Mouse (Mus musculus): ENCODE measurements around the gene Atp5g3.

Gene Atp5g3

DNA sequence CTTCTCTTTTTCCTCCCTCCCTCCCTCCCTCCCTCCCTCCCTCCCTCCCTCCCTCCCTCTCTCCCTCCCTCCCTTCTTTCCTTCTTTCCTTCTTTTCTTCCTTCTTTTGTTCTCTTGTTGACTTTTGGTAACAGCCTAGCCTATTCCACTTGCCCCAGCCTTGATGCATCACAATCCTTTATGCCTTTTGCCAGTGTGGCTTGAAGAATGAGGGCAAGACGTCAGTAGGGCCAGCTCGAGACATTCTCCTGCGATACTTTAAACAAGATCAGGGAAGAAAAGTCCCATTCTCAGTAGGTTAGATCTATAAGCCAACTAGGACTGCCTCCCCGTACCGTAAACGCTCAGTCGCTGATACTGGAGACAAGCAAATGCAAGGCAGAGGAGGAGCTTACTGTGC lies 29.3 kb upstream of the Atp5g3 start:
- peaks cover 17% of the 10 kb centered on the region for H3K4me1 ChIP-seq (replicated peaks; ENCODE audit: low read depth, low read length)

DNA sequence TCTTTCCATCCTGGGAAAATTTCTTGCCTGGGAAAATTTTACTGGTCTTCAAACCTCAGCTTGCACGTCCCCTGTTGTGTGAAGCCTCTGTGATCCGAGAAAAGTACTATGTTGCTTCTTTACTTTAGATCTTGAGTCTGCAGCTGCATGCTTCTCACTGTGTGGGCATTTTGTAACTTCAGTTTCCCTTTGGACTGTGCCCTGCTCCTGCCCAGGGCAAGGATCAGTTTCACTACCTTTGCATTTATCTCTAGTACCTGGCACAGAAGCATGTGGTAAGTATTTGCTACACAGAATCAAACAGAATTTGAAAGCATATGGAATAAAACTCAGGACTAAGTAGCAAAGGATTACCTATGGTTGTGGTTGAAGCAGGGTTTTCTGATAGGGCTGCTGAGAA lies 27.8 kb upstream of the Atp5g3 start:
- no peaks in the 10 kb centered on the region for H3K36me3 ChIP-seq (ENCODE audit: insufficient read depth, low read length)
- no peak overlapping the region for H3K4me3 ChIP-seq (replicated peaks; ENCODE audit: low read length)
- H3K27me3 ChIP-seq (ENCODE audit: insufficient read depth, low read length): peaks cover 3% of the 10 kb centered on the region; the same call in 1 of the 2 replicates
- H3K4me1 ChIP-seq (replicated peaks; ENCODE audit: low read depth, low read length): peaks cover 9% of the 10 kb centered on the region
- no peak for TF ChIP-seq NANOG (IDR thresholded peaks at IDR 0.05; ENCODE audit: borderline replicate concordance, low read length)
- no peak for TF ChIP-seq POU5F1 (IDR thresholded peaks at IDR 0.05; ENCODE audit: borderline replicate concordance, low read length)
- no peak for TF ChIP-seq CTCF (conservative IDR thresholded peaks at IDR 0.05; ENCODE audit: low read length)
- H3K9me3 ChIP-seq (ENCODE audit: low read length): peaks cover 14% of the 10 kb centered on the region

More for the DNA sequence above, 29.3 kb upstream of the Atp5g3 start:
- H3K4me3 ChIP-seq (replicated peaks; ENCODE audit: low read length): no peak overlapping the region
- H3K27me3 ChIP-seq (ENCODE audit: insufficient read depth, low read length): peaks cover 3% of the 10 kb centered on the region; the same call in 1 of the 2 replicates
- no peaks in the 10 kb centered on the region for H3K36me3 ChIP-seq (ENCODE audit: insufficient read depth, low read length)
- peaks cover 14% of the 10 kb centered on the region for H3K9me3 ChIP-seq (ENCODE audit: low read length)
- TF ChIP-seq CTCF (conservative IDR thresholded peaks at IDR 0.05; ENCODE audit: low read length): no peak
- TF ChIP-seq POU5F1 (IDR thresholded peaks at IDR 0.05; ENCODE audit: borderline replicate concordance, low read length): no peak
- no peak for TF ChIP-seq NANOG (IDR thresholded peaks at IDR 0.05; ENCODE audit: borderline replicate concordance, low read length)

DNA sequence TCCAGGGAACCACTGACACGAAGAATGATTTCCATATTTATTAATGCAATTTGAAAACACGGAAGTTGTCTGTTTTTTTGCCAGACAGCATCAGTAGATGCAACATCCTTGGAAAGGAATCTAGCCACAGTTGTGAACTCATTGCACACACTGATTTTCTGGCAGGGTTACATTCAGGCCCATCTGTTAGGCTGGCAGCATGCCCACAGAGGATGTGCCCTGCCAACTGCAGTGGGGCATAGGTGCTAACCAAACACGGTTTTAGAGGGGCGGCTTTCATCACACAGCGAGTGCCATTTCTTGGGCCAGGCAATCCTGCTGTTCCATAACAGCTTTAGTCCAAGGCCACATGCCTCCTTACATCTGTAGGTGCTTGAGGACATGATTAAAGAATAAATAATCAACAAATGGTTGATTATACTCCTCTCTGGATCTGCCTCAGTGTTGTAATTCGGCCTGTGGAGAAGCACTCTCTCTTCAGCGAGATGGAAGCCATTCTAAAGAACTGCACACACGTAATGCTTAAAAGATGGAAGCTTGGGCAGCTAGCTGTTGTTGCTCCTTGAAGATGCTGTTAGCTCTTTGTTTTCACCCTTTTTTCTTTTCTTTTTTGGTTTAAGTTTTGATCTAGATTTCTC lies 21.7 kb upstream of the Atp5g3 start:
- H3K4me1 ChIP-seq (replicated peaks; ENCODE audit: low read depth, low read length): no peaks in the 10 kb centered on the region
- no peaks in the 10 kb centered on the region; the same call in 1 of the 2 replicates for H3K27me3 ChIP-seq (ENCODE audit: insufficient read depth, low read length)
- no peak overlapping the region for H3K4me3 ChIP-seq (replicated peaks; ENCODE audit: low read length)
- TF ChIP-seq NANOG (IDR thresholded peaks at IDR 0.05; ENCODE audit: borderline replicate concordance, low read length): no peak
- TF ChIP-seq CTCF (conservative IDR thresholded peaks at IDR 0.05; ENCODE audit: low read length): no peak
- no peak for TF ChIP-seq POU5F1 (IDR thresholded peaks at IDR 0.05; ENCODE audit: borderline replicate concordance, low read length)
- no peaks in the 10 kb centered on the region for H3K36me3 ChIP-seq (ENCODE audit: insufficient read depth, low read length)
- H3K9me3 ChIP-seq (ENCODE audit: low read length): peaks cover 14% of the 10 kb centered on the region

DNA sequence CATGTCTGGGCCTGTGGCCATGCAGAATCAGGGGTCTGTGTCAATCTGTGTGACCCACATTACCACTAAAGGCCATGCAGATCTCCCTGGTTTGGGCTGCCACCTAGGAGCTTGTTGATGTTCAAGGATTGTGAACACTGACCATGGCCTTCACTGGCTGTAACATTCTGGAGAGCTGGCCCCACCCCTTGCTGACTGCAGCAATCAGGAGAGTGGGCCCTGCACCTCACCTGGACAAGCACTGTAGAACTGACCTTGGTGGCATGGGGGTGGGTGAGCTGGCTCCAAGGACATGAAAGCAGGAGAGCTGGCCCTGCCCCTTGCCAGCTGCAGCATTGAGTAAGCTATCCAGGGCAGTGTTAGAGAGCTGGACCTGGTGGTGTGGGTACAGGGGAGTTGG lies 16.6 kb upstream of the Atp5g3 start:
- no peaks in the 10 kb centered on the region for H3K9me3 ChIP-seq (ENCODE audit: low read length)
- TF ChIP-seq CTCF (conservative IDR thresholded peaks at IDR 0.05; ENCODE audit: low read length) (no peak), NANOG (IDR thresholded peaks at IDR 0.05; ENCODE audit: borderline replicate concordance, low read length) (no peak), POU5F1 (IDR thresholded peaks at IDR 0.05; ENCODE audit: borderline replicate concordance, low read length) (no peak)
- no peaks in the 10 kb centered on the region for H3K36me3 ChIP-seq (ENCODE audit: insufficient read depth, low read length)
- no peaks in the 10 kb centered on the region; the same call in 1 of the 2 replicates for H3K27me3 ChIP-seq (ENCODE audit: insufficient read depth, low read length)
- H3K4me1 ChIP-seq (replicated peaks; ENCODE audit: low read depth, low read length): peaks cover 4% of the 10 kb centered on the region; the same call in 1 of the 2 replicates
- H3K4me3 ChIP-seq (replicated peaks; ENCODE audit: low read length): no peak overlapping the region

DNA sequence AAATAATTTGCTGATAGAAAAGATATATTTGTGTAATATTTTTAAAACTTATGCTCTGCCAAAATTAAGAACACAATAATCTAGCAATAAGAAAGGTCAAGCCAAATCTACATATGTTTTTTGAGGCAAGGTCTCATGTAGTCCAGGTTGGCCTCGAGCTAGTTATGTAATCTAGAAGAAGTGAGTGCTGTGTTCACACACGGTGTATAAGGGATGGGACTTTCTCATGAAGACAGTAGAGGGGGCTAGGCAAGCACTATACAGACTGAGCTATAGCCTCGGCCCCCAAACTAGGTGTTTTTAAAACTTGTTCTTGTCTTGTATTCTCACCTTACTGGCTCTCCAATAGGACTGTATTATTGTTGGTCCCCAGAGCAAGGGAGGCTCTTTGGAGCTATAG lies 14.4 kb upstream of the Atp5g3 start:
- Histone ChIP-seq H3K9me3 (ENCODE audit: low read length) (no peaks in the 10 kb centered on the region), H3K4me1 (replicated peaks; ENCODE audit: low read depth, low read length) (peaks cover 4% of the 10 kb centered on the region; the same call in 1 of the 2 replicates), H3K36me3 (ENCODE audit: insufficient read depth, low read length) (no peaks in the 10 kb centered on the region), H3K4me3 (replicated peaks; ENCODE audit: low read length) (no peak overlapping the region), H3K27me3 (ENCODE audit: insufficient read depth, low read length) (no peaks in the 10 kb centered on the region)
- TF ChIP-seq CTCF (conservative IDR thresholded peaks at IDR 0.05; ENCODE audit: low read length) (no peak), NANOG (IDR thresholded peaks at IDR 0.05; ENCODE audit: borderline replicate concordance, low read length) (no peak), POU5F1 (IDR thresholded peaks at IDR 0.05; ENCODE audit: borderline replicate concordance, low read length) (no peak)

DNA sequence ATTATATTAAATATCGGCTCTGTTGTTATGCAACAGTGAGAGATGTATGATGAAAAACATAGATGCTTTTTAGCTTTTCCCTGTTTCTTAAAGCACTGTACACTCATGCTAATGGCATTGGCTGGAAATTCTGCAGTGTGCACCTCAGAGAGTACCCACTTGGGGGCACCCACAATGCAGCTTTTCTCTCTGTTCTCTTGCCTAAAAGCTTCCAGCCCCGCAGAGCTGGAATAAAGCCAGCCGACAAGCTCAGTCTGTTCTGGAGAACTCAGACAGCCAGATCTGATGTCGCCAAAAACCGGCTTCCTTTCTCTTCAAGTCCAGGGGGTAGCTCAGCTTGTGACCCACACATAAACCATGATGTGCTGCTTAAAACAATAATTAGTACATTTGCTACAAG lies 14.0 kb upstream of the Atp5g3 start:
- no peaks in the 10 kb centered on the region for H3K36me3 ChIP-seq (ENCODE audit: insufficient read depth, low read length)
- TF ChIP-seq POU5F1 (IDR thresholded peaks at IDR 0.05; ENCODE audit: borderline replicate concordance, low read length) (no peak), CTCF (conservative IDR thresholded peaks at IDR 0.05; ENCODE audit: low read length) (peak; percentile 17)
- no peaks in the 10 kb centered on the region for H3K9me3 ChIP-seq (ENCODE audit: low read length)
- H3K4me1 ChIP-seq (replicated peaks; ENCODE audit: low read depth, low read length): peaks cover 4% of the 10 kb centered on the region; the same call in 1 of the 2 replicates
- H3K4me3 ChIP-seq (replicated peaks; ENCODE audit: low read length): no peak overlapping the region
- H3K27me3 ChIP-seq (ENCODE audit: insufficient read depth, low read length): no peaks in the 10 kb centered on the region

DNA sequence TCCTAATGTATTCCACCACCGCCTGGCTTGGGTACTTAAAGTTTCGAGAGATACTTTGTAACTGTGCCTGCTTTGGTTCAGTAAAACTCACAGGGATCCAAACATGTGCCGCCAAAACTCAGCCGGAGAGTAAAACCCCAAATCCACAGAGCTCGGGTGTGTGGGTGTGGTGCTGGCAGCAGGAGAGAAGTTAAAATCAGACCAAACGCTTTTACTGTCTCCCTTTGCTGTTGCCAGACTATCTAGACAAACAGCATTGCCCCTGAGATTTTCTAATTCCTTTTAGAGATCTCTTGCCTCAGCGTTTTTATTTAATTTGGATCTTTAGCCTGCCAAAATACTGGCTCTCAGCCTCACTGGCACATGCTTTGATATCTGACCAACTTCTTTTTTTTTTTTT lies 8.5 kb upstream of the Atp5g3 start:
- Histone ChIP-seq H3K4me1 (replicated peaks; ENCODE audit: low read depth, low read length) (peaks cover 4% of the 10 kb centered on the region; the same call in 1 of the 2 replicates), H3K9me3 (ENCODE audit: low read length) (no peaks in the 10 kb centered on the region), H3K27me3 (ENCODE audit: insufficient read depth, low read length) (0 out of 2 replicates have a peak, but pooled peaks cover 5% of the 10 kb centered on the region), H3K36me3 (ENCODE audit: insufficient read depth, low read length) (no peaks in the 10 kb centered on the region), H3K4me3 (replicated peaks; ENCODE audit: low read length) (no peak overlapping the region)
- no peak for TF ChIP-seq NANOG (IDR thresholded peaks at IDR 0.05; ENCODE audit: borderline replicate concordance, low read length)
- no peak for TF ChIP-seq CTCF (conservative IDR thresholded peaks at IDR 0.05; ENCODE audit: low read length)
- TF ChIP-seq POU5F1 (IDR thresholded peaks at IDR 0.05; ENCODE audit: borderline replicate concordance, low read length): no peak

DNA sequence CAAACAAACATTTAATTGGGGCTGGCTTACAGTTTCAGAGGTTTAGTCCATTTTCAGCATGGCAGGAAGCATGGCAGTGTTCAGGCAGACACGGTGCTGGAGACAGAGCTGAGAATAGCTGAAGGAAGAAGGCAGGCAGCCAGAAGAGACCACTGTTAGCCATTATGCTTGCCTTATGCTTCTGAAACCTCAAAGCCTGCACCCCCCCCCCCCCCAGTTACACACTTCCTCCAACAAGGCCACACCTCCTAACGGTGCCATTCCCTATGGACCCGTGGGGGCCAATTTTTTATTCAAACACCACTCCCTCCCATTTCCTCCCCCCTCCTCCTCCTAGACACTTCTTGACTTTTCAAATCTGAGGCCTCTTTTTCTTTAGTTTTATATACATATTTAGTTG lies 1.1 kb upstream of the Atp5g3 start:
- Histone ChIP-seq H3K4me1 (replicated peaks; ENCODE audit: low read depth, low read length) (peaks cover 46% of the 10 kb centered on the region), H3K36me3 (ENCODE audit: insufficient read depth, low read length) (peaks cover 31% of the 10 kb centered on the region), H3K4me3 (replicated peaks; ENCODE audit: low read length) (no peak overlapping the region), H3K9me3 (ENCODE audit: low read length) (no peaks in the 10 kb centered on the region), H3K27me3 (ENCODE audit: insufficient read depth, low read length) (no peaks in the 10 kb centered on the region)
- TF ChIP-seq NANOG (IDR thresholded peaks at IDR 0.05; ENCODE audit: borderline replicate concordance, low read length): no peak
- no peak for TF ChIP-seq CTCF (conservative IDR thresholded peaks at IDR 0.05; ENCODE audit: low read length)
- TF ChIP-seq POU5F1 (IDR thresholded peaks at IDR 0.05; ENCODE audit: borderline replicate concordance, low read length): no peak
